Mouse (Mus musculus) ES-E14 (cell line): ENCODE data around the gene Dpm3.

Experiments used
- CHD2 ChIP-seq: IDR thresholded peaks from 2 replicates; pipeline ENCODE4 v1.6.1; 2014; ENCODE audit warnings: mild to moderate bottlenecking, low read depth, low read length, inconsistent platforms
- HCFC1 ChIP-seq: IDR thresholded peaks from 2 replicates; pipeline ENCODE4 v1.6.1; 2012; ENCODE audit warnings: low read length, inconsistent platforms, borderline replicate concordance; ENCODE audit not compliant: insufficient read depth

GRCm38 (mm10) chr3:89254994-89255393 lies 4.2 kb upstream of the Dpm3 start:
- TF ChIP-seq HCFC1: no peak
- TF ChIP-seq CHD2: no peak
